7 mouse cellular contexts compared by ENCODE assay signal in genomic region chr1:93445111-93445821, GRCm38 (mm10). TPM values are rescaled to one million over a fixed set of nuclear protein-coding genes. Genes with fewer than 3 reads are reported as not detected.
DNase-seq lines count a peak whose midpoint lies in the region; ATAC-seq lines count a peak whose summit lies in the region.

No protein-coding gene starts in this region.

- no peaks in the 10 kb centered on the region for H3K9me3 ChIP-seq in limb, embryonic 10.5 days (replicated peaks)
- H3K9me3 ChIP-seq in midbrain, embryonic 12.5 days, result no peaks in the 10 kb centered on the region

- peaks cover 27% of the 10 kb centered on the region for H3K36me3 ChIP-seq in limb, embryonic 10.5 days
- 0 out of 2 replicates have a peak, but pooled peaks cover 6% of the 10 kb centered on the region for H3K36me3 ChIP-seq in midbrain, embryonic 12.5 days

- peak overlapping the region; percentile 95 for H3K27ac ChIP-seq in limb, embryonic 10.5 days
- H3K27ac ChIP-seq in midbrain, embryonic 12.5 days (replicated peaks), result peak overlapping the region; percentile 64

- DNase-seq in adrenal gland, adult 2 months, result peak; percentile 91
- DNase-seq in embryo, embryonic 9.5 days (ENCODE audit: extremely low spot score), result peak; percentile 79
- peak; percentile 76 for DNase-seq in kidney, adult 11 months
- peak; percentile 85 for DNase-seq in limb, embryonic 10.5 days (ENCODE audit: low spot score)
- DNase-seq in skeletal muscle tissue, adult 2 months (ENCODE audit: low read depth, low spot score), result peak; percentile 65

- H3K4me1 ChIP-seq in limb, embryonic 10.5 days, result peaks cover 28% of the 10 kb centered on the region
- H3K4me1 ChIP-seq in midbrain, embryonic 12.5 days, result peaks cover 20% of the 10 kb centered on the region

- H3K27me3 ChIP-seq in limb, embryonic 10.5 days (ENCODE audit: low read depth, poor library complexity, severe bottlenecking), result no peaks in the 10 kb centered on the region
- no peaks in the 10 kb centered on the region for H3K27me3 ChIP-seq in midbrain, embryonic 12.5 days

- peak overlapping the region; percentile 99 for H3K4me2 ChIP-seq in midbrain, embryonic 12.5 days (replicated peaks)

- WGBS in limb, embryonic 10.5 days, result under 1% methylated on average over 64 of the region's 84 CpGs
- under 1% methylated on average over 82 of the region's 84 CpGs for WGBS in midbrain, embryonic 12.5 days

- H3K4me3 ChIP-seq in limb, embryonic 10.5 days, result peak overlapping the region; percentile 95
- peak overlapping the region; percentile 86 for H3K4me3 ChIP-seq in midbrain, embryonic 12.5 days

- ATAC-seq in granulocyte monocyte progenitor cell, adult 5-6 weeks (replicated peaks; ENCODE audit: poor library complexity, severe bottlenecking), result peak; percentile 77
- peak; percentile 92 for ATAC-seq in midbrain, embryonic 12.5 days (ENCODE audit: low FRiP score, low read depth)

- H3K9ac ChIP-seq in midbrain, embryonic 12.5 days (replicated peaks), result peak overlapping the region; percentile 75

RNA-seq across cellular contexts. Expression of gene Hdlbp, which starts 33.3 kb away (rescaled TPM):
- total RNA-seq in adrenal gland, adult 2 months (2021), result 100 to 1,000 TPM; 314 to 430 TPM
- 40.4 and 51.2 TPM in 2 replicates for polyA plus RNA-seq in adrenal gland, adult 2 months (2012; rRNA removed)
- total RNA-seq in granulocyte monocyte progenitor cell, adult 5-6 weeks (2014; fragmentation: Nextera tagmentation), result 176 and 186 TPM in 2 replicates
- total RNA-seq in granulocyte monocyte progenitor cell, adult 5-6 weeks (2017), result 137 and 149 TPM in 2 replicates
- 120 and 134 TPM in 2 replicates for polyA plus RNA-seq in limb, embryonic 10.5 days (2016; fragmentation: Nextera tagmentation; extraction: Ambion mirVana)
- polyA plus RNA-seq in midbrain, embryonic 12.5 days (2016; fragmentation: Nextera tagmentation; extraction: Ambion mirVana), result 96.3 and 104 TPM in 2 replicates

Comparison
In these comparisons a context has a peak if more than half of its experiments do, and no peak if none do; other contexts are left out.
1. Peak in every context shown above with its lines: DNase-seq, ATAC-seq, H3K4me3 ChIP-seq and H3K27ac ChIP-seq.